Mouse (Mus musculus) cerebellum, adult 2 months (tissue): ENCODE data around the gene Rpl9. TPM values are rescaled to one million over a fixed set of nuclear protein-coding genes. Genes with fewer than 3 reads are reported as not detected.

ENCODE experiments used
- DNase-seq, 2 experiments: peaks; one replicate each; pipeline ENCODE4 v3.0.0; 2021
- H3K27ac ChIP-seq: fragments of 200-500 bp; 2 replicates; pipeline ENCODE4 v1.5.1; 2012; ENCODE audit warnings: low read length, control low read depth, inconsistent platforms; ENCODE audit not compliant: insufficient read depth
- H3K27me3 ChIP-seq: fragments of 200-500 bp; 2 replicates; pipeline ENCODE4 v1.6.1; 2012; ENCODE audit warnings: inconsistent platforms, mild to moderate bottlenecking, low read length, moderate library complexity; ENCODE audit not compliant: control insufficient read depth, insufficient read depth
- H3K4me1 ChIP-seq: fragments of 200-500 bp; 2 replicates; pipeline ENCODE4 v1.6.1; 2011; ENCODE audit warnings: low read length; ENCODE audit not compliant: control insufficient read depth, insufficient read depth
- H3K4me3 ChIP-seq: fragments of 200-500 bp; replicated peaks from 2 replicates; pipeline ENCODE3; 2011; ENCODE audit warnings: mild to moderate bottlenecking, low read depth, low read length, control low read depth; ENCODE audit not compliant: insufficient read depth
- CTCF ChIP-seq: fragments of 200-500 bp; IDR thresholded peaks from 2 replicates; pipeline ENCODE4 v1.5.1; 2011; ENCODE audit warnings: low read depth, mild to moderate bottlenecking, control low read depth, low read length, moderate library complexity, borderline replicate concordance; ENCODE audit not compliant: insufficient read depth
- POLR2A ChIP-seq: fragments of 200-500 bp; IDR thresholded peaks from 2 replicates; pipeline ENCODE4 v1.6.1; 2011; ENCODE audit warnings: low read length, control low read depth, borderline replicate concordance; ENCODE audit not compliant: insufficient read depth
- WGBS: fragments of 180-500 bp; shearing (Covaris S2); methylation state at CpG from one replicate; pipeline ENCODE4 v1.1.7; 2018; 5-methylcytosine and 5-hydroxymethylcytosine counted together
- polyA plus RNA-seq: library from polyadenylated mRNA; depleted of rRNA; stranded (reverse); fragments of >200 nt; gene quantifications from 2 replicates; pipeline ENCODE4 v1.2.3, GENCODE M21; 2012; rRNA removed

The Rpl9 gene
- polyA plus RNA-seq, 1 experiment, result 479 TPM

DNA sequence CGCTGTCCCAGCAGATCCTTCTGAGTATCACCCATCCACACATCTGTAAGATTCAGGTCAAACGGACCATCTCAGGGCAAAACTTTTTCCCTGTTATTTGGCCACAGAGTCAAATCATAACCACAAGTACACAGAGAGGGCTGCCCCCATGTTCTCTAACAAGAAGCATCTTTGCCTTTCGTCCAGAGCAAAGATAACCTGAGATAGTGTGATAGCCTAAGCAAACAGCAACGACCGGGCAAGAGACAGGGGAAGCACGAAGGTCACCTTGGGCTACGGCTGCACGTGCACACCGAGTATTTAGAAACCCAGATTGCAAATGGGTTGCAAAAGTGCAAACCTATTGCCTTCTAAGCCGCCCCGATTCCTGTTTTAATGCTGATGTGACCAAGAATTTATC lies 23.4 kb downstream of the Rpl9 start:
- TF ChIP-seq CTCF, result no peak
- no peak for TF ChIP-seq POLR2A
- no peaks in the 10 kb centered on the region for H3K4me1 ChIP-seq
- DNase-seq, result no peak
- WGBS, result 91% methylated on average over 11 of the region's 11 CpGs
- no peak overlapping the region for H3K4me3 ChIP-seq
- no peak overlapping the region for H3K27ac ChIP-seq
- no peaks in the 10 kb centered on the region for H3K27me3 ChIP-seq

DNA sequence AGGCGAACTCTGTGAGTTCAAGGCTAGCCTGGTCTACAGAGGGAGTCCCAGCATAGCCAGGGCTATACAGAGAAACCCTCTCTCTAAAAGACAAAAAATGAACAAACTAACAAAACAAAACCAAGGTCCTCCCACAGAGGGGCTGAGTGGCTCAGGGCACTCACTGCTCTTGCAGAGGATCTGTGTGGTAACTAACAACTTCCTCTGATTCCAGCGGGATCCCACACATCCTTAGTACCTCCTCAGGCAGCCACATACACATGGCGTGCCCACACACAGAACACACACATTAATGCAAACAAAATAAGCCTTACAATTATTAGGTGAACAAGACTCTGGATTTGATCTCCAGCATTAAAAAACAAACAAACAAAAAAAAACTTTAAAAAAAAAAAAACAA lies 33.5 kb downstream of the Rpl9 start:
- H3K27ac ChIP-seq, result no peak overlapping the region
- WGBS, result 89% methylated on average over 3 of the region's 3 CpGs
- TF ChIP-seq CTCF (no peak), POLR2A (no peak)
- no peaks in the 10 kb centered on the region; the same call in 1 of the 2 replicates for H3K27me3 ChIP-seq
- DNase-seq, result no peak
- no peaks in the 10 kb centered on the region for H3K4me1 ChIP-seq
- no peak overlapping the region for H3K4me3 ChIP-seq

DNA sequence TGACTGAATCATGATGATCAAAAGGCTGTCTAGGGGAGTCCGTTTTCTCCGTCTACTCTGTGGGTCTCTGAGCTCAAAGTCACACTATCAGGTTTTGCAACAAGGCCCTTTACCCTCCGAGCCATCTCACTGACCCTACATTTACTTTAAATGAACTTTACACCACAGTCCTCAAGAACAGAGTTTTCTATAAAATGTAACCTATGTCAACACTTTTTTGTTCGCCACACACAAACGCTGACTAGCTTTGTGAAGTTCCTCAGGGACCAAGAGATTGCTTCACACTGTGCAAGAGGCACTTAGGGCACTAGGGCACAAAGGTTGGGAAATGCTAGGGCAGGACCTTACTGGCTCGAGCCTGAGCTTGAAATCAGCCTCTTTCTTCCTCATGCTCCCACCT lies 34.4 kb downstream of the Rpl9 start:
- Histone ChIP-seq H3K4me3 (no peak overlapping the region), H3K27me3 (no peaks in the 10 kb centered on the region; the same call in 1 of the 2 replicates), H3K27ac (no peak overlapping the region), H3K4me1 (no peaks in the 10 kb centered on the region)
- DNase-seq, result no peak
- TF ChIP-seq POLR2A (no peak), CTCF (no peak)
- WGBS, result 85% methylated on average over 6 of the region's 6 CpGs

DNA sequence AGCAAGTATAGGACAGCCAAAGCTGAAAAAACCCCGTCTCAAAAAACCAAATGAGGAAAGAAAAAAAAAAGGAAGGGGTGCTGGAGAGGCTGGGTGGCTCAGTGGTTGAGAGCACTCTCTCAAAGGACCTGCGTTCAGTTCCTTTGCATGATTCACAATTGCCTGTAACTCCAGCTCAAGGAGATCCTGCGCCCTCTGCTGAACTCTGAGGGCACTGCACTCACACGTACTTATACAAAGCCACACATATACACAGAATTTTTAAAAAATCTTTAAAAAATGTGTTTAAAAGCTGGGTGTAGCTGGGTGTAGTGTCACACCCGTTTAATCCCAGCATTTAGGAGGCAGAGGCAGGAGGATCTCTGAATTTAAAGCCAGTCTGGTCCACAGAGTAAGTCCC lies 36.3 kb downstream of the Rpl9 start:
- DNase-seq, result no peak
- TF ChIP-seq CTCF (no peak), POLR2A (no peak)
- WGBS, result 74% methylated on average over 5 of the region's 5 CpGs
- H3K4me3 ChIP-seq, result no peak overlapping the region
- H3K4me1 ChIP-seq, result no peaks in the 10 kb centered on the region
- H3K27me3 ChIP-seq, result no peaks in the 10 kb centered on the region; the same call in 1 of the 2 replicates
- no peak overlapping the region for H3K27ac ChIP-seq

DNA sequence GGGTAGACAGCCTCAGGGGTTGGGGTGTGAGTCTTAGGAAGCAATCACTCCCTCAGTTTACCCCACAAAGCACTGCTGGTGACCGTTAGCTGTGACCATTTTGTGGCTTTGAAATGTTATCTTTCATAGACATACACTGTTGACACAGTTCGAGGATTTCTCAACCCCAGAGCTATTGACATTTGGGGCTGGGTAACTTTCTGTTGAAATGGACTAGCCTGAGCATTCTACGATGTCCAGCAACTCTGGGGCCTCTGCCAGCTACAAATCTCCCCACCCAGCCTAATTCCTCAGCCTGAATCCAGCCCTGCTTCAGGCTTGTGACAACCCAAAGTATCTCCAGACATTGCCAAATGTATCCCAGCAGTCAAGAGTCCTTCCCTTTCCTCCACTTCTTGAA lies 37.1 kb downstream of the Rpl9 start:
- no peak for DNase-seq
- no peaks in the 10 kb centered on the region for H3K27me3 ChIP-seq
- no peak overlapping the region for H3K4me3 ChIP-seq
- H3K27ac ChIP-seq, result no peak overlapping the region
- TF ChIP-seq CTCF, result no peak
- H3K4me1 ChIP-seq, result no peaks in the 10 kb centered on the region
- WGBS, result 83% methylated on average over 3 of the region's 3 CpGs

DNA sequence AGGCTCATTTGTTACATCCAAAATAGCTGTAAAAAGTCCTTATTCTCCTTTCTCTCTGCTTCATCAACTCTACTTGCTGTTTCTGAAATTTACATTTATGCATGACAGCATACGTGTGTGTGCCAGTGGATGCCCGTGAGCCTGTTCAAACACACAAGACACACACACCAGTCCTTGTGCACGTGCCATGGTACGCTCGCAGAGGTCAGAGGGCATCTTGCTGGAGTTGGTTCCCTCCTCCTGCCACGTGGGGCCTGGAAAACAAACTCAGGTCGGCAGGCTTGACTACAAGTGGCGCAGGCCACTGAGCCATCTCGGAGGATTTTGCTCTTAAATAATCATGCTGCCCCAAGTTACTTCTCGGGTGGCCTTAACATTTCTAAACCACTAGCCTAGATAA lies 40.7 kb downstream of the Rpl9 start:
- DNase-seq, result no peak
- no peaks in the 10 kb centered on the region for H3K27me3 ChIP-seq
- H3K4me1 ChIP-seq, result no peaks in the 10 kb centered on the region
- no peak overlapping the region for H3K27ac ChIP-seq
- WGBS, result 68% methylated on average over 10 of the region's 10 CpGs
- no peak overlapping the region for H3K4me3 ChIP-seq
- no peak for TF ChIP-seq POLR2A
- no peak for TF ChIP-seq CTCF

DNA sequence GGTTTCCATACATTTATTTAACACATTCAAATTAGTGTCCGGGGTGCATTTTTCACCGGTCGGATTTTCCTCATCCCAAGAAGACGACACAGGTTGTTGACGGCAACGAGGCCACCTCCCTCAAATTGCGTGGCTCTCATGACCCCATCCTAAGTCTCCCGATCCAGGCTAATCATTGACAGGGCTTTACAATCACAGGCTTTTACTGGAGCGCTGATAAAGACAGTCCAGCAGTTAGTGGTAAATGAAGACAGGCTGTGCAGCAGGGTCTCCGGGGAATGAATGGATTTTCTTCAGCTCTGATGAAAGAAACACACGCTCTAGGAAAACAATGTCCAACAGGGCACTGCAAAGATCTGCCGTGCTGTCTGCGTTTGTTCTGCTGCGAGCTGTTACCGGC lies 43.1 kb downstream of the Rpl9 start, which contains the start of gene Klb:
Klb (plus strand) TSS at position 147 of the 400 bp plus-strand sequence.
- Histone ChIP-seq H3K27me3 (no peaks in the 10 kb centered on the region), H3K27ac (no peak within 1 kb of the TSS), H3K4me3 (no peak within 1 kb of the TSS), H3K4me1 (no peaks in the 10 kb centered on the region)
- TF ChIP-seq CTCF, result no peak
- no peak for TF ChIP-seq POLR2A
- DNase-seq, result no peak
- 63% methylated on average over 15 of the region's 15 CpGs for WGBS

DNA sequence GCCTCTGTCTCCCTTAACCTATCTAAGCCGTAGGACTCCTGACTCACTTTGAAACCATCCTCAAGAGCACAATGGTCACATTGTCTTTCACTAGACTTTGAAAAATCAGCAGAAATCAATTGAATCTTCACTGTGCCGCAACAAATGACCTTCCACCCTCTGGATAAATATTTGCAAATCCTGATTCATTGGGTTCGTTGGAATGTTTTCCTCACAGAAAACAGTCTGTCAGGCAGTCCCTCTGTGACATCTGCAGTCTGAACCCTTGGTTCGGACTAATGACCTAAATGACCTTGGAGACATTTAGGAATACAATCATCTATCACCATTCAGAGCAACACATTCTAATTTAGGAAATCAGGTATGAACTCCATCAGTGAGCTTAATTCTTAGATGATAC lies 51.1 kb downstream of the Rpl9 start:
- H3K4me3 ChIP-seq, result no peak overlapping the region
- 76% methylated on average over 4 of the region's 4 CpGs for WGBS
- H3K27ac ChIP-seq, result no peak overlapping the region
- H3K27me3 ChIP-seq, result no peaks in the 10 kb centered on the region
- no peak for DNase-seq
- TF ChIP-seq POLR2A (no peak), CTCF (no peak)
- no peaks in the 10 kb centered on the region for H3K4me1 ChIP-seq

DNA sequence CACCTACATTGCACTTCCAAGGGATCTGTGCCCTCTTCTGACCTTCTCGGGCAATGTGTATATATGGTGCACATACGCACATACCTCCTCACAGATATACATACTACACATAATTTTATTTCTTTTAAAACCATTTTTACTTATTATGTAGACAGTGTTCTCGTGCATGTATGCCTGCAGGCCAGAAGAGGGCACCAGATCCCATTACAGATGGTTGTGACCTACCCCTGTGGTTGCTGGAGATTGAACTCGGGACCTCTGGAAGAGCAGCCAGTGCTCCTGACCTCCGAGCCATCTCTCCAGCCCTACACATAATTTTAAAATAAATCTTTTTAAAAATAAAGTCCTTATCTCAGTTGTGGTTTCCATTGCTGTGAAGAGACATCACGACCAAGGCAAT lies 52.9 kb downstream of the Rpl9 start:
- WGBS, result 78% methylated on average over 6 of the region's 6 CpGs

More for the DNA sequence above, 52.9 kb downstream of the Rpl9 start:
- Histone ChIP-seq H3K4me3 (no peak overlapping the region), H3K4me1 (no peaks in the 10 kb centered on the region), H3K27ac (no peak overlapping the region), H3K27me3 (no peaks in the 10 kb centered on the region)
- TF ChIP-seq CTCF, result no peak
- no peak for TF ChIP-seq POLR2A
- no peak for DNase-seq

Other genes with a start within 250 kb of the Rpl9 start
- gene Wdr19, start 191.7 kb downstream of the Rpl9 start, polyA plus RNA-seq, result 14.3 and 15.4 TPM in 2 replicates
- 23.8 and 25.7 TPM in 2 replicates for gene Rfc1, start 55.8 kb downstream of the Rpl9 start, polyA plus RNA-seq
- gene Klb, start 43.1 kb downstream of the Rpl9 start, polyA plus RNA-seq, result 0.23 and 0.29 TPM in 2 replicates
- gene Lias, start 53 bp upstream of the Rpl9 start, polyA plus RNA-seq, result 46.3 and 47.0 TPM in 2 replicates
- 26.1 and 27.3 TPM in 2 replicates for gene Ugdh, start 44.5 kb upstream of the Rpl9 start, polyA plus RNA-seq
- gene Gm43552, start 101.4 kb upstream of the Rpl9 start, polyA plus RNA-seq, result 0.86 TPM in 1 of 2 replicates, not detected in the other
- gene Smim14, start 145.7 kb upstream of the Rpl9 start, polyA plus RNA-seq, result 132 and 147 TPM in 2 replicates
- 99.9 and 110 TPM in 2 replicates for gene Ube2k, start 145.8 kb upstream of the Rpl9 start, polyA plus RNA-seq